Mouse (Mus musculus) C2C12 (cell line): ENCODE results near the gene Rxrg. TPM values are rescaled to one million over a fixed set of nuclear protein-coding genes. Genes with fewer than 3 reads are reported as not detected.

Experiments
- H3K27me3 ChIP-seq: one replicate; pipeline ENCODE4 v1.6.1; 2011; ENCODE audit not compliant: control insufficient read depth, insufficient read depth, insufficient read length
- H3K36me3 ChIP-seq: one replicate; pipeline ENCODE4 v1.6.1; 2011; ENCODE audit not compliant: control insufficient read depth, insufficient read depth
- H3K4me3 ChIP-seq: one replicate; pipeline ENCODE4 v1.5.1; 2011; ENCODE audit warnings: mild to moderate bottlenecking, control low read depth; ENCODE audit not compliant: poor library complexity, insufficient read depth, severe bottlenecking
- H3K79me2 ChIP-seq: one replicate; pipeline ENCODE4 v1.6.1; 2011; ENCODE audit not compliant: control insufficient read depth, insufficient read depth
- H3K79me3 ChIP-seq: one replicate; pipeline ENCODE4 v1.6.1; 2011; ENCODE audit warnings: low read depth, control low read depth
- H3ac ChIP-seq: one replicate; pipeline ENCODE3; 2011; ENCODE audit warnings: low read depth; ENCODE audit not compliant: control insufficient read depth, insufficient read length
- CEBPB ChIP-seq: IDR thresholded peaks from one replicate; pipeline ENCODE4 v1.6.1; 2011; ENCODE audit warnings: low read depth, mild to moderate bottlenecking, control low read depth, moderate library complexity
- CTCF ChIP-seq: IDR thresholded peaks from one replicate; pipeline ENCODE4 v1.5.1; 2011; ENCODE audit not compliant: control insufficient read depth, insufficient read depth, insufficient read length
- FOSL1 ChIP-seq: IDR thresholded peaks from one replicate; pipeline ENCODE4 v1.8.0; 2011; ENCODE audit warnings: mild to moderate bottlenecking, low read length; ENCODE audit not compliant: poor library complexity, insufficient read depth, severe bottlenecking
- MAX ChIP-seq: IDR thresholded peaks from one replicate; pipeline ENCODE4 v1.6.1; 2011; ENCODE audit warnings: mild to moderate bottlenecking, control low read depth
- MYOD1 ChIP-seq: IDR thresholded peaks from one replicate; pipeline ENCODE4 v1.6.1; 2011; ENCODE audit warnings: low read depth; ENCODE audit not compliant: control insufficient read depth, insufficient read length
- MYOG ChIP-seq: IDR thresholded peaks from one replicate; pipeline ENCODE4 v1.6.1; 2011; ENCODE audit not compliant: control insufficient read depth, insufficient read length; ENCODE audit errors: extremely low read depth
- USF1 ChIP-seq: IDR thresholded peaks from one replicate; pipeline ENCODE4 v1.6.1; 2011; ENCODE audit warnings: low read depth, mild to moderate bottlenecking, control low read depth, moderate library complexity
- polyA plus RNA-seq: library from polyadenylated mRNA; unstranded; fragments of >200 nt; fragmentation: generic; extraction: Trizol; gene quantifications from one replicate; pipeline ENCODE4 v1.2.1, GENCODE M21; 2012; ENCODE audit warnings: missing spikeins

Gene Rxrg
- polyA plus RNA-seq, 1 experiment, result not detected

DNA sequence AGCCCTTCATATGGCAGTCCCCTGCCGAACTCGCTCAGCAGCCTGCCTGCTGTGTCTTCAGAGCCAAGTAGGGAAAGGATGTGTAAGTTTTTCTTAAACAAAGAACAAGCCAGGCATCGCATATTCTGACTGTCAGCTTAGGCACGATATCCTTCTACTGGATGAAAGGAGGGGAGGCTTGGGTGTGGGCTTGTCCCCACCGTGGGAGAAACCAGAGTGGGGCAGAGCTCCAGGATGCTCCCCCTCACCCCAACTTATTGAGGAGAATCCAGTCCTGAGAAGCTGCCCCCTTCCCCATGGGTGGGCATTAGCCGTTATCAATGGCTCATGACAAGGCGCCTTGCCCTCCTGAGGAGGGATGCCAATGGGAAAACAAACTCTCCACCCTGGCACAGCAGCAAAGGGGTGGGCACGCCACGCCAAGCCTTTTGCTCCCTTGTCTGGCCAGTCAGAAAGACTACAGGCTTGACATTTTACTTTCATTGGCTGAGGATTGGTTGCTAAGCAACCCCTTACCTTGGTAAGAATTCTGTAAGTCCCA is 10.1 kb downstream of the Rxrg start:
- no peaks in the 10 kb centered on the region for H3K79me3 ChIP-seq
- H3K4me3 ChIP-seq, result no peak overlapping the region
- no peaks in the 10 kb centered on the region for H3K36me3 ChIP-seq
- no peak overlapping the region for H3ac ChIP-seq
- H3K79me2 ChIP-seq, result no peaks in the 10 kb centered on the region
- H3K27me3 ChIP-seq, result no peaks in the 10 kb centered on the region
- TF ChIP-seq USF1 (no peak), CEBPB (no peak), CTCF (no peak), MYOG (no peak), FOSL1 (no peak), MAX (no peak), MYOD1 (no peak)

DNA sequence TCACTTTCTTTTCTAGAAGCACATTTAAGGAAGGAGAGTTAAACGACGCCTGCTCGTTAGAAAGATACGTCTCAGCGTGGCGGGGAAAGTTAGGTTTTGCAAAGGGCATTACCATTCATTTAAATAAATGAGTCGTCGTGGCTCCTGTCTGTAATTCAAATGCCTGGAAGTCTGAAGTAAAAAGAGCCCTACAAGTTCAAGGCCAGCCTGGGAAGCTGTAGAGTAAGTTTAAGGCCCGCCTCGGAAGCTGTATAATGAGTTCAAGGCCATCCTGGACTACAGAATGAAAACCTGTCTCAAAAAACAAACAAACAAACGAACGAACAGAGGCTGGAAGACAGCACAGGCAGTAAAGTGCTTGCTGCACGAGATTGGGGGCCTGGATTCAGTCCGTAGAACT is 18.9 kb downstream of the Rxrg start:
- H3K79me2 ChIP-seq, result no peaks in the 10 kb centered on the region
- peaks cover 3% of the 10 kb centered on the region for H3K27me3 ChIP-seq
- no peaks in the 10 kb centered on the region for H3K36me3 ChIP-seq
- H3ac ChIP-seq, result no peak overlapping the region
- no peak overlapping the region for H3K4me3 ChIP-seq
- TF ChIP-seq CTCF, result no peak
- no peak for TF ChIP-seq MYOD1
- TF ChIP-seq MYOG, result no peak
- TF ChIP-seq MAX, result no peak
- no peak for TF ChIP-seq USF1
- TF ChIP-seq FOSL1, result no peak
- no peaks in the 10 kb centered on the region for H3K79me3 ChIP-seq

DNA sequence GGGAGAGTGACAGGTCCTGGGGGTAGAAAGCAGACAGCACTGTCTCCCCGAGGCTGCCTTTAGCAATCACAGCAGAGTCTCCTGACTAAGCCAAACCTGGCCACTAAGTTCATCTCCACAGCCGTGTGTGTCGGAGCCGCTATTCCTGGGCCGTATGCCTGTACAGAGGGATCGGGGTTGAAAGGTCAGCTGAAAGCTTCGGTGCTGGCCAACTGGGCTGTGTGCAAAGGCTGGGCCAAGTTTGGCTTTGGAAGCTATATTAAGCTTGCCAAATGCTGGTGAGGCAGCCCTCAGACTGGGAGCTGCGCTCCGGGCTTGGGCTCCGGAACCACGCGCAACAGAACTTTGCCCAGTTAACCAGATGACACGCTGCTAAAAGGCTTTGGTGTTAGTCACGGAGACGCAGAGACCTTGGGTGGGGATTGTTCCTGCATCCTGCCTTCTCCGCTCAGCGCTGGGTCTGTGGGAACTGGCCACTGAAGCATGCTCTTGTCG is 19.9 kb downstream of the Rxrg start:
- H3K4me3 ChIP-seq, result no peak overlapping the region
- H3K79me2 ChIP-seq, result no peaks in the 10 kb centered on the region
- TF ChIP-seq FOSL1 (no peak), CEBPB (no peak), MAX (no peak), CTCF (no peak), USF1 (no peak), MYOG (no peak), MYOD1 (no peak)

GRCm38 (mm10) chr1:167620206-167620795 is 22.1 kb downstream of the Rxrg start:
- Histone ChIP-seq H3K27me3 (peaks cover 24% of the 10 kb centered on the region), H3K4me3 (no peak overlapping the region), H3K79me2 (no peaks in the 10 kb centered on the region), H3K79me3 (no peaks in the 10 kb centered on the region), H3ac (no peak overlapping the region), H3K36me3 (no peaks in the 10 kb centered on the region)
- TF ChIP-seq CEBPB (no peak), MYOG (no peak), MAX (no peak), CTCF (no peak), FOSL1 (no peak), USF1 (no peak), MYOD1 (no peak)

More for the DNA sequence above, 19.9 kb downstream of the Rxrg start:
- peaks cover 8% of the 10 kb centered on the region for H3K27me3 ChIP-seq
- no peaks in the 10 kb centered on the region for H3K79me3 ChIP-seq
- H3ac ChIP-seq, result no peak overlapping the region
- no peaks in the 10 kb centered on the region for H3K36me3 ChIP-seq

DNA sequence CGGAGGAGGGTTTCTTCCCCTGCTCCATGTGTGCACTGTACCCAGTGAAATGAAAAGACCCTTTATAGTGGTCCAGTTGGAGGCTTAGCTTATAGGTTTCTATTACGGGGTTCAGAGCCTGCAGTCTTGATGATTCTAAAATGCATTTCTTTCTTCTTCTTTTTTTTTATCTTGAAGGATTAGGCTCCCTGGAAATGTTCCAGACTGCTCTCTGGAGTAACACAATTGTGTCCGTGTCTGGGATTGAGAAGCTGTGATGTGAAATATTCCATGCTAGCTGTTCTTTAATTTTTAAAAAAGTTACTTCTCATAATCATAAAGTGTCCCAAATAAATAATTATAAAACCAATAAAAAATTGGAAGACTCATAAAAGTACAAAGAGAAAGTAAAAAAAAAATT is 26.9 kb downstream of the Rxrg start:
- H3K79me2 ChIP-seq, result no peaks in the 10 kb centered on the region
- TF ChIP-seq CTCF (no peak), MYOD1 (no peak)
- no peaks in the 10 kb centered on the region for H3K36me3 ChIP-seq
- no peak overlapping the region for H3ac ChIP-seq
- no peak overlapping the region for H3K4me3 ChIP-seq
- no peaks in the 10 kb centered on the region for H3K79me3 ChIP-seq
- H3K27me3 ChIP-seq, result peaks cover 44% of the 10 kb centered on the region

- no peaks in the 10 kb centered on the region for H3K79me3 ChIP-seq
- H3K79me2 ChIP-seq, result no peaks in the 10 kb centered on the region
- no peak overlapping the region for H3K4me3 ChIP-seq
- TF ChIP-seq MYOD1 (no peak), MYOG (no peak), CTCF (no peak), MAX (no peak), CEBPB (no peak), USF1 (no peak), FOSL1 (no peak)
- no peak overlapping the region for H3ac ChIP-seq
- no peaks in the 10 kb centered on the region for H3K36me3 ChIP-seq
- peaks cover 37% of the 10 kb centered on the region for H3K27me3 ChIP-seq
Measured at GRCm38 (mm10) chr1:167631765-167632164, 33.6 kb downstream of the Rxrg start.
